In the genomic region with DNA sequence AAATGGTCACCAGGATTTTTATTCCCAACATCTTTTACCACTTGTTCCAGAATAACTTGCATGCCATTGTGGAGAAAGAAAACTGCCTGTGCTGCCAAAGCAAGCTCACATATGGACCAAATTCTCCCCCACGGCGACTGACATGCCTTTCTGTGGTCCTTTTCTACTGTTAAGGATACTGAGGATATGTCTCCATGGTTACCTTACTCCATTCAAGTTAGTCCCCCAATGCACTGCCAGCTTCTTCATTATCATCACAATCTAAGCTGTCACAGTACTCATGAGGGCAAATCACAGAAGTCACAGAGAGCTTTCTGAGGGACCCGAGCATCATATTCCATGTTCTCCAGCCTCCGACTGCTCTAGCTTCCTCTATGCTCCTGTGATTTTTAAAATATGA, we compare ENCODE assay signal across 21 mouse cellular contexts. TPM values are rescaled to one million over a fixed set of nuclear protein-coding genes. Genes with fewer than 3 reads are reported as not detected.
DNase-seq lines count a peak whose midpoint lies in the region; ATAC-seq lines count a peak whose summit lies in the region.
"Had no signal": no experiment of that assay in that cellular context is flagged by ENCODE, and none has a peak within 500 bp of the region (broad histone marks: within the 10 kb centered on the region; RNA-seq: fewer than 3 reads in every experiment).

No protein-coding gene starts in this region.

- H3K9ac ChIP-seq in forebrain, embryonic 16.5 days (replicated peaks; ENCODE audit: low read depth, low read length), result no peak overlapping the region
- no peak overlapping the region for H3K9ac ChIP-seq in forebrain, embryonic 12.5 days
- no peak overlapping the region for H3K9ac ChIP-seq in midbrain, embryonic 11.5 days (ENCODE audit: low read length)
- H3K9ac ChIP-seq in hindbrain, embryonic 11.5 days (ENCODE audit: low read depth, low read length), result no peak overlapping the region
- H3K9ac ChIP-seq in midbrain, embryonic 14.5 days (replicated peaks; ENCODE audit: low read length), result no peak overlapping the region
- no peak overlapping the region for H3K9ac ChIP-seq in kidney, embryonic 15.5 days
- H3K9ac ChIP-seq: embryonic facial prominence, embryonic 15.5 days had no signal

- no peaks in the 10 kb centered on the region; the same call in 1 of the 2 replicates for H3K4me1 ChIP-seq in forebrain, embryonic 16.5 days (replicated peaks; ENCODE audit: control insufficient read depth, insufficient read depth, low read length)
- peaks cover 6% of the 10 kb centered on the region for H3K4me1 ChIP-seq in forebrain, embryonic 12.5 days
- H3K4me1 ChIP-seq in midbrain, embryonic 11.5 days (ENCODE audit: control insufficient read depth, insufficient read depth, low read length), result peaks cover 5% of the 10 kb centered on the region
- peaks cover 10% of the 10 kb centered on the region for H3K4me1 ChIP-seq in midbrain, embryonic 10.5 days
- H3K4me1 ChIP-seq in hindbrain, embryonic 11.5 days (replicated peaks; ENCODE audit: control insufficient read depth, insufficient read depth, low read length), result no peaks in the 10 kb centered on the region
- H3K4me1 ChIP-seq in midbrain, embryonic 14.5 days (ENCODE audit: control insufficient read depth, insufficient read depth, low read length), result no peaks in the 10 kb centered on the region
- no peaks in the 10 kb centered on the region for H3K4me1 ChIP-seq in kidney, embryonic 15.5 days

- 43% methylated on average over 4 of the region's 4 CpGs for WGBS in forebrain, embryonic 16.5 days
- 62% methylated on average over 4 of the region's 4 CpGs for WGBS in forebrain, embryonic 12.5 days
- 40% methylated on average over 4 of the region's 4 CpGs for WGBS in midbrain, embryonic 11.5 days
- WGBS in midbrain, embryonic 10.5 days, result 63% methylated on average over 4 of the region's 4 CpGs
- 50% methylated on average over 4 of the region's 4 CpGs for WGBS in hindbrain, embryonic 11.5 days
- 17% methylated on average over 4 of the region's 4 CpGs for WGBS in midbrain, embryonic 14.5 days
- 91% methylated on average over 4 of the region's 4 CpGs for WGBS in kidney, embryonic 15.5 days

- DNase-seq in midbrain, embryonic 11.5 days (ENCODE audit: low spot score, missing footprints), result no peak
- DNase-seq in midbrain, embryonic 10.5 days (ENCODE audit: low spot score), result no peak
- peak; percentile 12 for DNase-seq in hindbrain, embryonic 11.5 days (ENCODE audit: low spot score)
- DNase-seq in midbrain, embryonic 14.5 days, result peak; percentile 26
- DNase-seq in cerebellum, adult 11 months, result no peak
- DNase-seq: adrenal gland, postnatal 36 days; cerebellum, adult 18-20 months; cerebellum, postnatal 36 days; embryo, embryonic 11 days; kidney, adult 11 months; lung, postnatal 4 days; thymus, adult 18-20 months; thymus, postnatal 36 days had no signal

- ATAC-seq in forebrain, embryonic 16.5 days, result peak; percentile 50; the same call in 1 of the 2 replicates
- ATAC-seq in forebrain, embryonic 12.5 days (ENCODE audit: low FRiP score), result no peak
- peak; percentile 68; the same call in 1 of the 2 replicates for ATAC-seq in midbrain, embryonic 11.5 days (ENCODE audit: low FRiP score)
- 0 out of 2 replicates have a peak, but pooled peaks have one; percentile 22 for ATAC-seq in hindbrain, embryonic 11.5 days (ENCODE audit: low FRiP score)
- no peak for ATAC-seq in midbrain, embryonic 14.5 days (ENCODE audit: low FRiP score, low TSS enrichment)
- ATAC-seq in kidney, embryonic 15.5 days (replicated peaks; ENCODE audit: low FRiP score), result no peak
- ATAC-seq: CD4-positive, CD25-positive, alpha-beta regulatory T cell, adult 4 months had no signal

- H3K27ac ChIP-seq in forebrain, embryonic 16.5 days (ENCODE audit: low read length), result no peak overlapping the region
- no peak overlapping the region for H3K27ac ChIP-seq in forebrain, embryonic 12.5 days
- H3K27ac ChIP-seq in midbrain, embryonic 11.5 days (ENCODE audit: low read depth, low read length), result no peak overlapping the region; the same call in 1 of the 2 replicates
- no peak overlapping the region for H3K27ac ChIP-seq in midbrain, embryonic 10.5 days (replicated peaks)
- H3K27ac ChIP-seq in hindbrain, embryonic 11.5 days (ENCODE audit: low read depth, low read length), result no peak overlapping the region
- H3K27ac ChIP-seq in midbrain, embryonic 14.5 days (replicated peaks; ENCODE audit: low read depth, low read length), result no peak overlapping the region
- H3K27ac ChIP-seq in kidney, embryonic 15.5 days, result no peak overlapping the region
- H3K27ac ChIP-seq: embryonic facial prominence, embryonic 15.5 days; kidney, postnatal 0 days had no signal

- no peaks in the 10 kb centered on the region for H3K27me3 ChIP-seq in forebrain, embryonic 16.5 days (replicated peaks; ENCODE audit: control insufficient read depth, insufficient read depth, low read length)
- H3K27me3 ChIP-seq in forebrain, embryonic 12.5 days, result no peaks in the 10 kb centered on the region
- H3K27me3 ChIP-seq in midbrain, embryonic 11.5 days (ENCODE audit: control insufficient read depth, insufficient read depth, low read length), result no peaks in the 10 kb centered on the region
- no peaks in the 10 kb centered on the region for H3K27me3 ChIP-seq in midbrain, embryonic 10.5 days (ENCODE audit: low read depth, poor library complexity, severe bottlenecking)
- H3K27me3 ChIP-seq in hindbrain, embryonic 11.5 days (ENCODE audit: control insufficient read depth, insufficient read depth, low read length), result no peaks in the 10 kb centered on the region
- no peaks in the 10 kb centered on the region for H3K27me3 ChIP-seq in midbrain, embryonic 14.5 days (ENCODE audit: control insufficient read depth, insufficient read depth, low read length)
- no peaks in the 10 kb centered on the region for H3K27me3 ChIP-seq in kidney, embryonic 15.5 days
- H3K27me3 ChIP-seq: embryonic facial prominence, embryonic 15.5 days had no signal

- H3K4me2 ChIP-seq in forebrain, embryonic 16.5 days (ENCODE audit: low read length), result no peak overlapping the region
- H3K4me2 ChIP-seq in forebrain, embryonic 12.5 days, result no peak overlapping the region
- no peak overlapping the region for H3K4me2 ChIP-seq in midbrain, embryonic 11.5 days
- no peak overlapping the region for H3K4me2 ChIP-seq in hindbrain, embryonic 11.5 days (replicated peaks; ENCODE audit: low read depth, low read length)
- no peak overlapping the region for H3K4me2 ChIP-seq in midbrain, embryonic 14.5 days (ENCODE audit: low read length)
- no peak overlapping the region for H3K4me2 ChIP-seq in kidney, embryonic 15.5 days
- H3K4me2 ChIP-seq: embryonic facial prominence, embryonic 15.5 days; heart, embryonic 11.5 days had no signal

- H3K4me3 ChIP-seq in forebrain, embryonic 16.5 days (replicated peaks; ENCODE audit: low read length), result no peak overlapping the region
- H3K4me3 ChIP-seq in forebrain, embryonic 12.5 days (replicated peaks), result no peak overlapping the region
- H3K4me3 ChIP-seq in midbrain, embryonic 11.5 days (ENCODE audit: low read depth, low read length), result no peak overlapping the region
- no peak overlapping the region for H3K4me3 ChIP-seq in midbrain, embryonic 10.5 days
- no peak overlapping the region for H3K4me3 ChIP-seq in hindbrain, embryonic 11.5 days (ENCODE audit: low read depth, low read length)
- no peak overlapping the region for H3K4me3 ChIP-seq in midbrain, embryonic 14.5 days (replicated peaks; ENCODE audit: low read depth, low read length)
- H3K4me3 ChIP-seq in kidney, embryonic 15.5 days (replicated peaks), result no peak overlapping the region
- H3K4me3 ChIP-seq: embryonic facial prominence, embryonic 15.5 days; myocyte had no signal

- H3K36me3 ChIP-seq in forebrain, embryonic 16.5 days (ENCODE audit: control insufficient read depth, insufficient read depth), result no peaks in the 10 kb centered on the region
- no peaks in the 10 kb centered on the region for H3K36me3 ChIP-seq in forebrain, embryonic 12.5 days (replicated peaks)
- no peaks in the 10 kb centered on the region for H3K36me3 ChIP-seq in midbrain, embryonic 11.5 days (ENCODE audit: control insufficient read depth, insufficient read depth, low read length)
- H3K36me3 ChIP-seq in midbrain, embryonic 10.5 days, result no peaks in the 10 kb centered on the region
- H3K36me3 ChIP-seq in hindbrain, embryonic 11.5 days (ENCODE audit: control insufficient read depth, insufficient read depth, low read length), result no peaks in the 10 kb centered on the region
- no peaks in the 10 kb centered on the region for H3K36me3 ChIP-seq in midbrain, embryonic 14.5 days (ENCODE audit: control insufficient read depth, insufficient read depth, low read length)
- H3K36me3 ChIP-seq in kidney, embryonic 15.5 days, result no peaks in the 10 kb centered on the region
- H3K36me3 ChIP-seq: embryonic facial prominence, embryonic 15.5 days had no signal

- no peaks in the 10 kb centered on the region for H3K9me3 ChIP-seq in forebrain, embryonic 16.5 days (ENCODE audit: control insufficient read depth, low read length)
- H3K9me3 ChIP-seq in forebrain, embryonic 12.5 days, result no peaks in the 10 kb centered on the region
- H3K9me3 ChIP-seq in midbrain, embryonic 11.5 days (ENCODE audit: control insufficient read depth, low read length), result no peaks in the 10 kb centered on the region
- no peaks in the 10 kb centered on the region for H3K9me3 ChIP-seq in midbrain, embryonic 10.5 days (replicated peaks)
- no peaks in the 10 kb centered on the region for H3K9me3 ChIP-seq in hindbrain, embryonic 11.5 days (ENCODE audit: control insufficient read depth, low read length)
- H3K9me3 ChIP-seq in midbrain, embryonic 14.5 days (ENCODE audit: control insufficient read depth, low read length), result no peaks in the 10 kb centered on the region
- no peaks in the 10 kb centered on the region for H3K9me3 ChIP-seq in kidney, embryonic 15.5 days (replicated peaks)
- H3K9me3 ChIP-seq: embryonic facial prominence, embryonic 15.5 days had no signal

RNA-seq across cellular contexts. Expression of gene Cdyl, which starts 11.2 kb away (rescaled TPM):
- 4.2 TPM in 2 replicates for polyA plus RNA-seq in forebrain, embryonic 16.5 days (2015; fragmentation: Nextera tagmentation; extraction: Ambion mirVana)
- polyA plus RNA-seq in forebrain, embryonic 12.5 days (2016; fragmentation: Nextera tagmentation; extraction: Ambion mirVana), result 12.2 and 12.8 TPM in 2 replicates
- polyA plus RNA-seq in midbrain, embryonic 11.5 days (2014; fragmentation: Nextera tagmentation; extraction: Ambion mirVana), result 11.8 and 13.2 TPM in 2 replicates
- 11.6 and 11.9 TPM in 2 replicates for polyA plus RNA-seq in midbrain, embryonic 10.5 days (2016; fragmentation: Nextera tagmentation; extraction: Ambion mirVana)
- 12.0 and 12.9 TPM in 2 replicates for polyA plus RNA-seq in hindbrain, embryonic 11.5 days (2014; fragmentation: Nextera tagmentation; extraction: Ambion mirVana)
- 5.2 and 6.5 TPM in 2 replicates for polyA plus RNA-seq in midbrain, embryonic 14.5 days (2014; fragmentation: Nextera tagmentation; extraction: Ambion mirVana)
- 13.0 and 13.1 TPM in 2 replicates for polyA plus RNA-seq in kidney, embryonic 15.5 days (2015; fragmentation: Nextera tagmentation; extraction: Ambion mirVana)

Comparison
In these comparisons a context has a peak if more than half of its experiments do, and no peak if none do; other contexts are left out.
1. ATAC-seq: peak in forebrain, embryonic 16.5 days (single experiment), midbrain, embryonic 11.5 days (single experiment) and hindbrain, embryonic 11.5 days (single experiment); none in forebrain, embryonic 12.5 days (single experiment), midbrain, embryonic 14.5 days (single experiment) and kidney, embryonic 15.5 days (single experiment).
2. DNase-seq: peak in hindbrain, embryonic 11.5 days (single experiment) and midbrain, embryonic 14.5 days (single experiment); none in midbrain, embryonic 11.5 days (single experiment), midbrain, embryonic 10.5 days (single experiment) and cerebellum, adult 11 months (single experiment).